Mouse (Mus musculus) liver, postnatal 0 days (tissue): Measurements from ENCODE around the gene Ptges.

ENCODE experiments used
- CTCF ChIP-seq: sonication (generic); IDR thresholded peaks from 2 replicates; pipeline ENCODE4 v1.5.1; 2016; ENCODE audit warnings: antibody characterized with exemption, low read depth
- EP300 ChIP-seq: IDR thresholded peaks from 2 replicates; pipeline ENCODE4 v1.6.1; 2016; ENCODE audit warnings: antibody characterized with exemption, low read depth, mild to moderate bottlenecking

GRCm38 (mm10) chr2:30912291-30912773, 17.3 kb downstream of the Ptges start:
- TF ChIP-seq CTCF (no peak), EP300 (no peak)
